Mouse (Mus musculus) stomach, postnatal 0 days (tissue): ENCODE results near the gene Paqr6. TPM values are rescaled to one million over a fixed set of nuclear protein-coding genes. Genes with fewer than 3 reads are reported as not detected.
"Not testable (repeated sequence)": the region's sequence is repeated elsewhere in the genome, so short reads cannot be mapped to it uniquely, and the experiment has no call there.

Source experiments
- ATAC-seq: fragments of 200-750 bp; cut with Nextera tagmentation; 2 replicates; pipeline ENCODE4 v1.8.0; 2017; ENCODE audit not compliant: low FRiP score, low TSS enrichment
- DNase-seq: peaks from one replicate; pipeline ENCODE4 v3.0.0-alpha.2; 2016; ENCODE audit warnings: low spot score
- H3K27ac ChIP-seq: fragments of 300-500 bp; sonication (generic); replicated peaks from 2 replicates; pipeline ENCODE4 v1.5.1; 2014; ENCODE audit warnings: mild to moderate bottlenecking, control low read depth
- H3K27me3 ChIP-seq: fragments of 300-500 bp; sonication (generic); 2 replicates; pipeline ENCODE4 v1.6.1; 2014; ENCODE audit warnings: low read length; ENCODE audit not compliant: control insufficient read depth, insufficient read depth
- H3K36me3 ChIP-seq: fragments of 300-500 bp; sonication (generic); 2 replicates; pipeline ENCODE4 v1.6.1; 2014; ENCODE audit warnings: low read length, mixed read lengths; ENCODE audit not compliant: control insufficient read depth, insufficient read depth
- H3K4me1 ChIP-seq: fragments of 300-500 bp; sonication (generic); replicated peaks from 2 replicates; pipeline ENCODE4 v1.6.1; 2014; ENCODE audit warnings: antibody characterized with exemption; ENCODE audit not compliant: control insufficient read depth, insufficient read depth
- H3K4me2 ChIP-seq: fragments of 300-500 bp; sonication (generic); replicated peaks from 2 replicates; pipeline ENCODE4 v1.6.1; 2014; ENCODE audit warnings: low read depth, mild to moderate bottlenecking, control low read depth, moderate library complexity
- H3K4me3 ChIP-seq: fragments of 300-500 bp; sonication (generic); 2 replicates; pipeline ENCODE4 v1.5.1; 2014; ENCODE audit warnings: low read depth, low read length, control low read depth
- H3K9ac ChIP-seq: fragments of 300-500 bp; sonication (generic); 2 replicates; pipeline ENCODE4 v1.6.1; 2014; ENCODE audit warnings: mild to moderate bottlenecking, low read length, control low read depth, mixed read lengths
- H3K9me3 ChIP-seq: fragments of 300-500 bp; sonication (generic); 2 replicates; pipeline ENCODE4 v1.6.1; 2016; ENCODE audit warnings: low read length; ENCODE audit not compliant: control insufficient read depth
- CTCF ChIP-seq: IDR thresholded peaks from 2 replicates; pipeline ENCODE4 v1.5.1; 2016; ENCODE audit warnings: antibody characterized with exemption, low read depth, mild to moderate bottlenecking, moderate library complexity
- EP300 ChIP-seq: optimal IDR thresholded peaks from 2 replicates; pipeline ENCODE3; 2016; ENCODE audit warnings: antibody characterized with exemption
- WGBS: fragments of 180-500 bp; shearing (Covaris S2); extraction: QIAGEN DNeasy Blood & Tissue Kit; methylation state at CpG from one replicate; pipeline ENCODE4 v1.1.7; 2014; 5-methylcytosine and 5-hydroxymethylcytosine counted together
- polyA plus RNA-seq: library from polyadenylated mRNA; unstranded; fragments of >200 nt; fragmentation: Nextera tagmentation; extraction: Ambion mirVana; gene quantifications from 2 replicates; pipeline ENCODE4 v1.2.1, GENCODE M21; 2015

Paqr6 gene
- polyA plus RNA-seq, 1 experiment from 2014 or later, result 12.3 TPM

- H3K4me1 ChIP-seq, H3K36me3 ChIP-seq, H3K9ac ChIP-seq, H3K4me3 ChIP-seq, H3K27me3 ChIP-seq, H3K9me3 ChIP-seq, H3K27ac ChIP-seq: not testable (repeated sequence)
- 9% methylated on average over 16 of the region's 19 CpGs for WGBS
- peak overlapping the region; percentile 21 for H3K4me2 ChIP-seq
- ATAC-seq (peak; percentile 93), DNase-seq (peak; percentile 81)
Measured at GRCm38 (mm10) chr3:88375750-88376626, 11.6 kb downstream of the Paqr6 start.

GRCm38 (mm10) chr3:88376644-88377043 lies 12.3 kb downstream of the Paqr6 start:
- not testable (repeated sequence) for H3K27me3 ChIP-seq, H3K27ac ChIP-seq, H3K4me1 ChIP-seq, H3K9me3 ChIP-seq, H3K9ac ChIP-seq, H3K4me3 ChIP-seq, H3K36me3 ChIP-seq
- peak; percentile 13 for DNase-seq
- WGBS, result 6% methylated on average over 5 of the region's 7 CpGs
- peak; percentile 35; the same call in 1 of the 2 replicates for ATAC-seq
- peak overlapping the region; percentile 21; the same call in 1 of the 2 replicates for H3K4me2 ChIP-seq

- 80% methylated on average over 5 of the region's 5 CpGs for WGBS
- H3K27me3 ChIP-seq, H3K4me3 ChIP-seq, H3K9me3 ChIP-seq, H3K36me3 ChIP-seq, ATAC-seq, H3K27ac ChIP-seq, DNase-seq, H3K9ac ChIP-seq, H3K4me2 ChIP-seq, H3K4me1 ChIP-seq: not testable (repeated sequence)
Measured at GRCm38 (mm10) chr3:88378599-88378998, 14.2 kb downstream of the Paqr6 start, which contains the start of gene Bglap2. TSS of gene Bglap2 (minus strand) at chr3:88378699.

- H3K4me2 ChIP-seq, result peak overlapping the region; percentile 49
- H3K4me3 ChIP-seq, H3K27me3 ChIP-seq, H3K4me1 ChIP-seq, H3K9ac ChIP-seq, H3K9me3 ChIP-seq, H3K27ac ChIP-seq, H3K36me3 ChIP-seq: not testable (repeated sequence)
- DNase-seq, result peak; percentile 74
- WGBS, result 11% methylated on average over 16 of the region's 22 CpGs
- peak; percentile 80 for ATAC-seq
Measured at GRCm38 (mm10) chr3:88381389-88382315, 17.3 kb downstream of the Paqr6 start.

GRCm38 (mm10) chr3:88382383-88382782 lies 18.0 kb downstream of the Paqr6 start:
- not testable (repeated sequence) for H3K9me3 ChIP-seq, H3K9ac ChIP-seq, H3K4me3 ChIP-seq, H3K27ac ChIP-seq, DNase-seq, H3K27me3 ChIP-seq, H3K4me1 ChIP-seq, H3K36me3 ChIP-seq, H3K4me2 ChIP-seq
- peak; percentile 14; the same call in 1 of the 2 replicates for ATAC-seq
- WGBS, result 51% methylated on average over 2 of the region's 7 CpGs

- Histone ChIP-seq H3K4me3 (no peak within 1 kb of the TSS), H3K4me1 (no peaks in the 10 kb centered on the region), H3K36me3 (no peaks in the 10 kb centered on the region), H3K27me3 (no peaks in the 10 kb centered on the region), H3K9ac (no peak within 1 kb of the TSS), H3K4me2 (no peak within 1 kb of the TSS), H3K27ac (no peak within 1 kb of the TSS), H3K9me3 (no peaks in the 10 kb centered on the region)
- WGBS, result 75% methylated on average over 5 of the region's 5 CpGs
- DNase-seq (no peak), ATAC-seq (no peak)
- no peak for TF ChIP-seq EP300
- TF ChIP-seq CTCF, result no peak
Measured at GRCm38 (mm10) chr3:88384364-88384763, 20.0 kb downstream of the Paqr6 start, which contains the start of gene Bglap. TSS of gene Bglap (minus strand) at chr3:88384464.
